Mouse (Mus musculus): ENCODE data around the gene Cacul1. TPM values are rescaled to one million over a fixed set of nuclear protein-coding genes. Genes with fewer than 3 reads are reported as not detected.

The Cacul1 gene
- 14.0 and 16.0 TPM in 2 replicates for polyA plus RNA-seq (2012; rRNA removed)

GRCm38 (mm10) chr19:60580582-60581339, at the start of gene Cacul1:
Cacul1 (minus strand) TSS chr19:60581025.

Other genes starting within 250 kb of the Cacul1 start
- gene Prlhr, start 112.7 kb downstream of the Cacul1 start, polyA plus RNA-seq (2012; rRNA removed) = not detected in 2 replicates
- gene Nanos1, start 175.0 kb upstream of the Cacul1 start, polyA plus RNA-seq (2012; rRNA removed) = 2.5 and 4.6 TPM in 2 replicates
- 20.5 and 20.6 TPM in 2 replicates for gene Eif3a, start 209.6 kb upstream of the Cacul1 start, polyA plus RNA-seq (2012; rRNA removed)
- 3.8 and 5.0 TPM in 2 replicates for gene Fam45a, start 230.6 kb upstream of the Cacul1 start, polyA plus RNA-seq (2012; rRNA removed)

Measured in ovary, adult 2 months (tissue).